In the genomic region with DNA sequence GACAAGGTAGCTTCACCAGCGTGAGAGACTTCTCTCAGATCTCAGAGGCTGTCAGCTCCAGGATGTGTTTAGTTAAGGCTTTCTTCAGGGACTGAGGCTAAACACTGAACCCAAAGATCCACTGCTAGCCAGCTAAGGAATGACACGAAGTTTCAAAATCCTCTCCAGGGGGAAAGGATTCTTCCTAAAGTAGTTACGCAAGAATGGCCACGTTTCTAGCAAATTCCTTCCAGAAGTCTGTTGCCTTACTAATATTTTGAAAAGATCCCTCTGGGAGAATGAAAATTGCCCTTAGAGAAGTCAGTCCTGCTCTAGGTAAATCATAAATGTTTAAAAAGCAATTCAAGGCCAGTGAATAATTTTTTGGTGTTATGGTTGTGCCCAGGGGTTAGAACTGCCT, we compare ENCODE assay signal across 33 mouse cellular contexts.
DNase-seq lines count a peak whose midpoint lies in the region; ATAC-seq and TF ChIP-seq lines count a peak whose summit lies in the region.
"Had no signal": no experiment of that assay in that cellular context is flagged by ENCODE, and none has a peak within 500 bp of the region (broad histone marks: within the 10 kb centered on the region; RNA-seq: fewer than 3 reads in every experiment).

No protein-coding gene starts in this region.

- H3K9me3 ChIP-seq in embryonic facial prominence, embryonic 12.5 days: no peaks in the 10 kb centered on the region
- H3K9me3 ChIP-seq in embryonic facial prominence, embryonic 10.5 days: no peaks in the 10 kb centered on the region
- H3K9me3 ChIP-seq in lung, postnatal 0 days (ENCODE audit: low read length): no peaks in the 10 kb centered on the region
- no peaks in the 10 kb centered on the region for H3K9me3 ChIP-seq in embryonic facial prominence, embryonic 14.5 days (ENCODE audit: control insufficient read depth, low read length)
- H3K9me3 ChIP-seq: forebrain, embryonic 10.5 days; forebrain, embryonic 13.5 days; G1E; heart, embryonic 12.5 days; heart, embryonic 15.5 days; hindbrain, embryonic 10.5 days; hindbrain, embryonic 13.5 days; intestine, embryonic 15.5 days had no signal

- TF ChIP-seq CTCF in lung, postnatal 0 days (IDR thresholded peaks at IDR 0.05): no peak

- no peaks in the 10 kb centered on the region for H3K27me3 ChIP-seq in embryonic facial prominence, embryonic 12.5 days
- H3K27me3 ChIP-seq in embryonic facial prominence, embryonic 10.5 days (replicated peaks; ENCODE audit: low read depth, poor library complexity, severe bottlenecking): no peaks in the 10 kb centered on the region
- H3K27me3 ChIP-seq in lung, postnatal 0 days (replicated peaks; ENCODE audit: insufficient read depth, low read length): no peaks in the 10 kb centered on the region
- no peaks in the 10 kb centered on the region for H3K27me3 ChIP-seq in embryonic facial prominence, embryonic 14.5 days (replicated peaks; ENCODE audit: control insufficient read depth, insufficient read depth, low read length)
- H3K27me3 ChIP-seq: CH12.LX; forebrain, embryonic 13.5 days; heart, embryonic 12.5 days; heart, embryonic 15.5 days; hindbrain, embryonic 13.5 days; intestine, embryonic 15.5 days had no signal

- TF ChIP-seq EP300 in lung, postnatal 0 days (IDR thresholded peaks at IDR 0.05): no peak

- H3K4me2 ChIP-seq in embryonic facial prominence, embryonic 12.5 days (replicated peaks): no peak overlapping the region
- H3K4me2 ChIP-seq in lung, postnatal 0 days (replicated peaks; ENCODE audit: low read depth, low read length): no peak overlapping the region
- H3K4me2 ChIP-seq in embryonic facial prominence, embryonic 14.5 days (ENCODE audit: low read depth, low read length): no peak overlapping the region
- H3K4me2 ChIP-seq: forebrain, embryonic 13.5 days; heart, embryonic 12.5 days; heart, embryonic 15.5 days; hindbrain, embryonic 13.5 days; intestine, embryonic 15.5 days had no signal

- no peak for ATAC-seq in embryonic facial prominence, embryonic 12.5 days (ENCODE audit: insufficient number of reproducible peaks, insufficient read depth, low FRiP score, low TSS enrichment)
- no peak for ATAC-seq in lung, postnatal 0 days
- no peak for ATAC-seq in embryonic facial prominence, embryonic 14.5 days (ENCODE audit: low read depth)
- ATAC-seq: activated CD4-positive, CD25-positive, alpha-beta regulatory T cell, adult 4 months; forebrain, embryonic 13.5 days; forebrain, embryonic 16.5 days; hindbrain, embryonic 16.5 days; intestine, embryonic 15.5 days had no signal

- WGBS in embryonic facial prominence, embryonic 12.5 days: 46% methylated on average over 4 of the region's 4 CpGs
- WGBS in embryonic facial prominence, embryonic 10.5 days: 61% methylated on average over 4 of the region's 4 CpGs
- 50% methylated on average over 4 of the region's 4 CpGs for WGBS in lung, postnatal 0 days
- WGBS in embryonic facial prominence, embryonic 14.5 days: 38% methylated on average over 4 of the region's 4 CpGs

- H3K27ac ChIP-seq in embryonic facial prominence, embryonic 12.5 days: 0 out of 2 replicates have a peak overlapping the region, but pooled peaks have one; percentile 6
- no peak overlapping the region for H3K27ac ChIP-seq in embryonic facial prominence, embryonic 10.5 days (replicated peaks)
- no peak overlapping the region for H3K27ac ChIP-seq in lung, postnatal 0 days (ENCODE audit: low read length)
- H3K27ac ChIP-seq in embryonic facial prominence, embryonic 14.5 days (replicated peaks; ENCODE audit: low read depth, low read length): no peak overlapping the region
- H3K27ac ChIP-seq: forebrain, embryonic 10.5 days; forebrain, embryonic 13.5 days; heart, embryonic 15.5 days; hindbrain, embryonic 10.5 days; hindbrain, embryonic 13.5 days; intestine, embryonic 15.5 days had no signal

- H3K36me3 ChIP-seq in embryonic facial prominence, embryonic 12.5 days: no peaks in the 10 kb centered on the region
- no peaks in the 10 kb centered on the region for H3K36me3 ChIP-seq in embryonic facial prominence, embryonic 10.5 days (replicated peaks)
- H3K36me3 ChIP-seq in lung, postnatal 0 days (ENCODE audit: insufficient read depth, low read length): no peaks in the 10 kb centered on the region
- H3K36me3 ChIP-seq in embryonic facial prominence, embryonic 14.5 days (ENCODE audit: control insufficient read depth, insufficient read depth, low read length): no peaks in the 10 kb centered on the region
- H3K36me3 ChIP-seq: forebrain, embryonic 10.5 days; G1E; heart, embryonic 12.5 days; heart, embryonic 15.5 days; hindbrain, embryonic 10.5 days; hindbrain, embryonic 13.5 days; intestine, embryonic 15.5 days had no signal

- no peaks in the 10 kb centered on the region for H3K4me1 ChIP-seq in embryonic facial prominence, embryonic 12.5 days
- H3K4me1 ChIP-seq in embryonic facial prominence, embryonic 10.5 days: peaks cover 4% of the 10 kb centered on the region; the same call in 1 of the 2 replicates
- no peaks in the 10 kb centered on the region for H3K4me1 ChIP-seq in lung, postnatal 0 days (ENCODE audit: insufficient read depth, low read depth, low read length)
- H3K4me1 ChIP-seq in embryonic facial prominence, embryonic 14.5 days (ENCODE audit: control insufficient read depth, insufficient read depth, low read length): no peaks in the 10 kb centered on the region
- H3K4me1 ChIP-seq: forebrain, embryonic 10.5 days; forebrain, embryonic 13.5 days; heart, embryonic 12.5 days; heart, embryonic 15.5 days; hindbrain, embryonic 10.5 days; intestine, embryonic 15.5 days had no signal

- no peak for DNase-seq in embryonic facial prominence, embryonic 10.5 days (ENCODE audit: low spot score)
- DNase-seq in lung, postnatal 0 days (ENCODE audit: low spot score): peak; percentile 10
- no peak for DNase-seq in lung, postnatal 14 days
- peak; percentile 12 for DNase-seq in embryonic facial prominence, embryonic 14.5 days (ENCODE audit: low spot score)
- DNase-seq in urinary bladder, adult 2 months (ENCODE audit: low spot score): no peak
- no peak for DNase-seq in layer of hippocampus, adult 9-11 months
- no peak for DNase-seq in cerebellum, adult 8-10 months
- DNase-seq: adrenal gland, postnatal 10 days; adrenal gland, postnatal 36 days; B cell, adult 2 months; cerebellum, adult 11 months; cerebellum, adult 2 months; cerebellum, postnatal 10 days; cerebellum, postnatal 36 days; embryo, embryonic 11 days; gastrocnemius, postnatal 10 days; gastrocnemius, postnatal 36 days; heart, postnatal 10 days; heart, postnatal 36 days; kidney, adult 11 months had no signal

- H3K4me3 ChIP-seq in embryonic facial prominence, embryonic 12.5 days: no peak overlapping the region
- H3K4me3 ChIP-seq in embryonic facial prominence, embryonic 10.5 days: no peak overlapping the region
- no peak overlapping the region for H3K4me3 ChIP-seq in lung, postnatal 0 days (ENCODE audit: low read depth, low read length)
- H3K4me3 ChIP-seq in embryonic facial prominence, embryonic 14.5 days (ENCODE audit: low read depth, low read length): no peak overlapping the region
- H3K4me3 ChIP-seq: forebrain, embryonic 10.5 days; forebrain, embryonic 13.5 days; heart, embryonic 12.5 days; heart, embryonic 15.5 days; hindbrain, embryonic 10.5 days; hindbrain, embryonic 13.5 days; intestine, embryonic 15.5 days had no signal

- H3K9ac ChIP-seq in embryonic facial prominence, embryonic 12.5 days: no peak overlapping the region
- H3K9ac ChIP-seq in lung, postnatal 0 days (replicated peaks; ENCODE audit: low read depth): no peak overlapping the region
- H3K9ac ChIP-seq in embryonic facial prominence, embryonic 14.5 days (ENCODE audit: low read depth, low read length): no peak overlapping the region
- H3K9ac ChIP-seq: forebrain, embryonic 13.5 days; heart, embryonic 12.5 days; heart, embryonic 15.5 days; hindbrain, embryonic 13.5 days; intestine, embryonic 15.5 days had no signal

Comparison
In these comparisons a context has a peak if more than half of its experiments do, and no peak if none do; other contexts are left out.
1. DNase-seq: peak in lung, postnatal 0 days (single experiment) and embryonic facial prominence, embryonic 14.5 days (single experiment); none in embryonic facial prominence, embryonic 10.5 days (single experiment), lung, postnatal 14 days (single experiment), urinary bladder, adult 2 months (single experiment), layer of hippocampus, adult 9-11 months (single experiment) and cerebellum, adult 8-10 months (single experiment).